Mouse (Mus musculus): ENCODE data around the gene Shc4.

GRCm38 (mm10) chr2:125665213-125665612 is 58.7 kb downstream of the Shc4 start:
- TF ChIP-seq CTCF (IDR thresholded peaks at IDR 0.05; ENCODE audit: low read depth) = no peak
- TF ChIP-seq EP300 (IDR thresholded peaks at IDR 0.05; ENCODE audit: low read depth) = no peak

Measured in liver, embryonic 14.5 days (tissue).